Mouse (Mus musculus): Measurements from ENCODE around the gene Mettl23. TPM values are rescaled to one million over a fixed set of nuclear protein-coding genes. Genes with fewer than 3 reads are reported as not detected.

Mettl23 gene
- total and polyA plus RNA-seq, 2 experiments from 2014 or later: 32.2 to 47.4 TPM

GRCm38 (mm10) chr11:116865945-116866585, 23.0 kb downstream of the Mettl23 start:
- DNase-seq (ENCODE audit: low spot score): no peak
- Histone ChIP-seq H3K4me3 (ENCODE audit: low read depth, low read length) (no peak overlapping the region), H3K9ac (replicated peaks; ENCODE audit: low read length, poor library complexity, severe bottlenecking) (no peak overlapping the region), H3K27ac (ENCODE audit: low read depth, low read length) (no peak overlapping the region), H3K9me3 (ENCODE audit: low read length) (no peaks in the 10 kb centered on the region), H3K27me3 (ENCODE audit: insufficient read depth, low read length) (no peaks in the 10 kb centered on the region), H3K36me3 (ENCODE audit: insufficient read depth, low read length) (peaks cover 65% of the 10 kb centered on the region), H3K4me2 (ENCODE audit: low read depth, low read length, poor library complexity, severe bottlenecking) (no peak overlapping the region), H3K4me1 (ENCODE audit: insufficient read depth, low read length) (no peaks in the 10 kb centered on the region)
- TF ChIP-seq CTCF (IDR thresholded peaks at IDR 0.05): no peak
- ATAC-seq (ENCODE audit: low FRiP score): no peak
- WGBS: 76% methylated on average over 12 of the region's 12 CpGs

DNA sequence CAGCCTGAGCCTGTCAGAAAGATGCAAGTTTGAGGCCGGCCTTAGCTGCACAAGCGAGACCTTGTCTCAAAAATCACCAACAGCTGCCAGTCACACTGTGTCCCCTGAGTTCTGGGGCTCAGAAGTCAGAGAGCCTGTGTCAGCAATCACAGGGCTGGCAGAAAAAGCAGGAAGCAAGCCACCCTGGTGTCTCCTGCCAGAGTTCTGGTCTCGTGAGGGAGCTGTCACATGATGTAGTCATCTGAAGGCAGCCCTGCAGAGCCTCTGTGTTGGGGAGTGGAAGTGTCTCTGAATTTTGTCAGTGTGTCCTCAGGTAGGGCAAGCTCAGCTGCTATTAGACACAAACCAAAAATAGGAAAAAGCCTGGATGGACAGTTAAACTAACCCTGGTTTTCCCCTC, 25.1 kb downstream of the Mettl23 start:
- TF ChIP-seq CTCF (IDR thresholded peaks at IDR 0.05): no peak
- ATAC-seq (ENCODE audit: low FRiP score) (no peak), DNase-seq (ENCODE audit: low spot score) (no peak)
- Histone ChIP-seq H3K27me3 (ENCODE audit: insufficient read depth, low read length) (no peaks in the 10 kb centered on the region), H3K27ac (ENCODE audit: low read depth, low read length) (no peak overlapping the region), H3K4me2 (ENCODE audit: low read depth, low read length, poor library complexity, severe bottlenecking) (no peak overlapping the region), H3K4me1 (ENCODE audit: insufficient read depth, low read length) (no peaks in the 10 kb centered on the region), H3K36me3 (ENCODE audit: insufficient read depth, low read length) (peaks cover 57% of the 10 kb centered on the region), H3K9me3 (ENCODE audit: low read length) (no peaks in the 10 kb centered on the region), H3K9ac (replicated peaks; ENCODE audit: low read length, poor library complexity, severe bottlenecking) (no peak overlapping the region), H3K4me3 (ENCODE audit: low read depth, low read length) (no peak overlapping the region)
- 72% methylated on average over 3 of the region's 3 CpGs for WGBS

DNA sequence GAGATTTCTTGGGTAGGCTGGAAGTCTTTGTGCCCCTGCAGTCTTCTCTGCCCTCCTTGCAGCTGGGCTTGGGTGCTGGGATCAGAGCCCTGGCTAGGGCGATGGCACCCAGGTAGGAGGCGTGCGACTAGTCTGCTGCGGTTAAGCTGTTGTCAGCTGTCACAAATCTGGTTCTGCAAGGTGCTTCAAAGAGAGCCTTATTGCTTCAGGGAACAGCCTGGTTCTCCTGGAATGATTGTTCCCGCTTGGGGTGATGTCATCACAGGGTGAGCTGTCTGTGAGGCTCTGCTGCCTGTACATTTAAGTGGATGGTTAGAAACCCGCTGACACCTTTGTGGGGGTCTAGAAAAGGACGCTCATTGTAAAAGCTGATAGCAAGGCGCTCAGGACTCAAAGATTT, 26.1 kb downstream of the Mettl23 start:
- Histone ChIP-seq H3K4me2 (ENCODE audit: low read depth, low read length, poor library complexity, severe bottlenecking) (no peak overlapping the region), H3K27me3 (ENCODE audit: insufficient read depth, low read length) (no peaks in the 10 kb centered on the region), H3K9me3 (ENCODE audit: low read length) (no peaks in the 10 kb centered on the region), H3K9ac (replicated peaks; ENCODE audit: low read length, poor library complexity, severe bottlenecking) (no peak overlapping the region), H3K4me3 (ENCODE audit: low read depth, low read length) (no peak overlapping the region), H3K4me1 (ENCODE audit: insufficient read depth, low read length) (no peaks in the 10 kb centered on the region), H3K36me3 (ENCODE audit: insufficient read depth, low read length) (peaks cover 59% of the 10 kb centered on the region), H3K27ac (ENCODE audit: low read depth, low read length) (no peak overlapping the region; the same call in 1 of the 2 replicates)
- DNase-seq (ENCODE audit: low spot score) (no peak), ATAC-seq (ENCODE audit: low FRiP score) (no peak)
- WGBS: 82% methylated on average over 8 of the region's 8 CpGs
- TF ChIP-seq CTCF (IDR thresholded peaks at IDR 0.05): no peak

- Histone ChIP-seq H3K4me1 (ENCODE audit: insufficient read depth, low read length) (no peaks in the 10 kb centered on the region), H3K9ac (replicated peaks; ENCODE audit: low read length, poor library complexity, severe bottlenecking) (no peak overlapping the region), H3K27ac (ENCODE audit: low read depth, low read length) (no peak overlapping the region), H3K9me3 (ENCODE audit: low read length) (no peaks in the 10 kb centered on the region), H3K27me3 (ENCODE audit: insufficient read depth, low read length) (no peaks in the 10 kb centered on the region), H3K36me3 (ENCODE audit: insufficient read depth, low read length) (peaks cover 59% of the 10 kb centered on the region), H3K4me2 (ENCODE audit: low read depth, low read length, poor library complexity, severe bottlenecking) (no peak overlapping the region), H3K4me3 (ENCODE audit: low read depth, low read length) (no peak overlapping the region)
- TF ChIP-seq CTCF (IDR thresholded peaks at IDR 0.05): no peak
- ATAC-seq (ENCODE audit: low FRiP score) (no peak), DNase-seq (ENCODE audit: low spot score) (no peak)
- WGBS: 92% methylated on average over 4 of the region's 4 CpGs
Measured at GRCm38 (mm10) chr11:116869641-116870040, 26.6 kb downstream of the Mettl23 start.

DNA sequence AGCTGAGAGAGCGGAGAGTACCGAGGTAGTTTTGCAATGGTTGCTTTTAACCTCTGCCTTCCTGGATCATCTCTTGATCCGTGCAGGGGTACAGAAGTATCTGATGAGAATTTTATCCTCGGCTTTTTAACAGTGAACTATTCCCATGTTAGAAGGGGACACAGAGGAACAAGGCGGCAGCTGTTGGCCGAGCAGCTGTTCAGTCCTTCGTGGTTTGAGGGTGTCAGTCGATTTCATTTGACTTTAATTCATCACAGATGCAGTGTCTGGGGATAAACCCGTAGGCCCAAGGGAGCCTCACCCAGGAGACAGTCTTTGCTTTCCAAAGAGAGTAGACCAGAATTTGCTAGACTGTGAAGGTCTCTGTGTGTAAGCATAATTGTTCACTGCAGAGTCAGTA, 28.5 kb downstream of the Mettl23 start:
- no peaks in the 10 kb centered on the region for H3K27me3 ChIP-seq (ENCODE audit: insufficient read depth, low read length)
- peaks cover 43% of the 10 kb centered on the region for H3K36me3 ChIP-seq (ENCODE audit: insufficient read depth, low read length)
- WGBS: 88% methylated on average over 9 of the region's 9 CpGs

DNA sequence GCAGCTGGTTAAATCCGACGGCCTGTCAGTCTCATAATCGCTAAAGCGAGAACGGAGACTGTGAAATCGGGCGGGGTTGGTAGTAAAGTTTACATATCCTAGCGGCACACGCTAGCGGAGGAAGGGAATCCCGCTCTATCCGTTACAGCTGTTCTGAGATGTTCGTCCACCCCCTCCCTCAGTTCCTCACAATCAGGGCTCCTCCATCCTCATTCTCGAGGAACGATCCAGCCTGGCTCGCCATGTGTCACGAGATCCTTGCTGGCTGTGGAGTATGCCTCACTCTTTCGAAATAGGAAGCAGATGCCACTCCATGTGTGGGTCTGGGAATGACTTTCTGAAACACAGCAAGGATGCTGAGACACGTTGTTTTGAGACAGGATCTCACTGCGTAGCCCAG, 30.9 kb downstream of the Mettl23 start:
- Histone ChIP-seq H3K27ac (ENCODE audit: low read depth, low read length) (no peak overlapping the region), H3K4me2 (ENCODE audit: low read depth, low read length, poor library complexity, severe bottlenecking) (no peak overlapping the region), H3K27me3 (ENCODE audit: insufficient read depth, low read length) (no peaks in the 10 kb centered on the region), H3K9me3 (ENCODE audit: low read length) (no peaks in the 10 kb centered on the region), H3K36me3 (ENCODE audit: insufficient read depth, low read length) (peaks cover 33% of the 10 kb centered on the region), H3K4me1 (ENCODE audit: insufficient read depth, low read length) (no peaks in the 10 kb centered on the region), H3K9ac (replicated peaks; ENCODE audit: low read length, poor library complexity, severe bottlenecking) (no peak overlapping the region), H3K4me3 (ENCODE audit: low read depth, low read length) (no peak overlapping the region)
- no peak for ATAC-seq (ENCODE audit: low FRiP score)
- no peak for DNase-seq (ENCODE audit: low spot score)
- WGBS: 93% methylated on average over 20 of the region's 20 CpGs
- TF ChIP-seq CTCF (IDR thresholded peaks at IDR 0.05): no peak

More for the DNA sequence above, 28.5 kb downstream of the Mettl23 start:
- no peak overlapping the region for H3K27ac ChIP-seq (ENCODE audit: low read depth, low read length)
- no peak for DNase-seq (ENCODE audit: low spot score)
- no peak overlapping the region for H3K9ac ChIP-seq (replicated peaks; ENCODE audit: low read length, poor library complexity, severe bottlenecking)
- no peak for ATAC-seq (ENCODE audit: low FRiP score)
- H3K4me3 ChIP-seq (ENCODE audit: low read depth, low read length): no peak overlapping the region
- TF ChIP-seq CTCF (IDR thresholded peaks at IDR 0.05): no peak
- H3K4me2 ChIP-seq (ENCODE audit: low read depth, low read length, poor library complexity, severe bottlenecking): no peak overlapping the region
- H3K9me3 ChIP-seq (ENCODE audit: low read length): no peaks in the 10 kb centered on the region
- H3K4me1 ChIP-seq (ENCODE audit: insufficient read depth, low read length): no peaks in the 10 kb centered on the region

Measured in midbrain, postnatal 0 days (tissue).